Mouse (Mus musculus) testis, adult 2 months (tissue): ENCODE results near the gene Cfc1.

Experiments
- CTCF ChIP-seq: fragments of 200-500 bp; IDR thresholded peaks from 2 replicates; pipeline ENCODE4 v1.5.1; 2012; ENCODE audit warnings: low read depth, mild to moderate bottlenecking, inconsistent platforms, low read length, moderate library complexity; ENCODE audit not compliant: control insufficient read depth, insufficient read depth, insufficient replicate concordance
- POLR2A ChIP-seq: fragments of 200-500 bp; IDR thresholded peaks from 2 replicates; pipeline ENCODE4 v1.6.1; 2012; ENCODE audit warnings: low read depth, mild to moderate bottlenecking, inconsistent platforms, low read length, moderate library complexity; ENCODE audit not compliant: control insufficient read depth

- TF ChIP-seq POLR2A (no peak), CTCF (no peak)
These were observed 44.4 kb downstream of the Cfc1 start for GRCm38 (mm10) chr1:34579782-34580356.
